Mouse (Mus musculus) ovary, adult 18-20 months (tissue): Measurements from ENCODE around the gene Hoxd1.

ENCODE experiments used
- DNase-seq: peaks from one replicate; pipeline ENCODE4 v3.0.0; 2022; ENCODE audit warnings: low spot score, mixed read lengths

The Hoxd1 gene

GRCm38 (mm10) chr2:74748436-74748995 is 14.3 kb upstream of the Hoxd1 start:
- no peak for DNase-seq

GRCm38 (mm10) chr2:74749337-74750121 is 13.3 kb upstream of the Hoxd1 start:
- DNase-seq, result peak; percentile 66

GRCm38 (mm10) chr2:74750731-74751250 is 12.0 kb upstream of the Hoxd1 start:
- no peak for DNase-seq

GRCm38 (mm10) chr2:74751861-74752260 is 10.9 kb upstream of the Hoxd1 start:
- DNase-seq, result no peak

- no peak for DNase-seq
Observed at GRCm38 (mm10) chr2:74752431-74753174, 10.2 kb upstream of the Hoxd1 start.

DNA sequence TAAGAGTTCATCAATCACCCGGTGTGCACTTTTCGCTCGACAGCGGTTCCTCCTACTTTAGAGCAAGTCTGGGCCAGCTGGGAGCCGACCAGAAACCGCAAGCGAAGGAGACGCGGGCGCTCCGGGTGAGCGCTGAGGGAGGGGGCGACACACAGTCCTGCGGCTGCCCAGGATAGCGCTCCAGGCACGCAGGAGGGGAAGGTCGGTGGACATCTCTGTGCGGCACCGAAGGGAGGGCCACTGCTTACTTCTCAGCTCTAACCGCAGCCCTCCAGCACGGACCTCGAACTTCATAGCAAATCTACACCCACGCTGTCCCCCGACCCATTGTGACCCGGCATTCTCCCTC is 9.6 kb upstream of the Hoxd1 start:
- no peak for DNase-seq

DNA sequence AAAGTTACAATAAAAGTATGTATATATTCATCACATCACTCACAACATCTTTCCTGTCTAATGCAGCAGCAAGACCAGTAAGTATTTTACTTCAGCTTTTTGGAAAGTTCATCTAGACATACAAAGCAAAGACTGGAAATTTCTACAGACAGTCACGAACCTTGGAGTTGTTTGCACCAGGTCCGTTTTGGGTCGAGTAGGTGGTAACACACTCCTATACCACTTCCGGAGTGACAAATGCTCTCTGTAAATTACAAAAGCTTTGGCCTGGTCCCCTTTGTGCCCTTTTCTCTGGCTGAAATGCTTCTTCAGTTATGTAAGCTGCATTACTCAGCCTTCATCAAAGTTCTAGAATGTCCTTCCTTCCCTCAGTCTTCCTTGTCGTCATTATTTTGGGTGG is 9.1 kb upstream of the Hoxd1 start:
- no peak for DNase-seq

- DNase-seq, result no peak
Observed at GRCm38 (mm10) chr2:74760146-74760545, 2.6 kb upstream of the Hoxd1 start.

DNA sequence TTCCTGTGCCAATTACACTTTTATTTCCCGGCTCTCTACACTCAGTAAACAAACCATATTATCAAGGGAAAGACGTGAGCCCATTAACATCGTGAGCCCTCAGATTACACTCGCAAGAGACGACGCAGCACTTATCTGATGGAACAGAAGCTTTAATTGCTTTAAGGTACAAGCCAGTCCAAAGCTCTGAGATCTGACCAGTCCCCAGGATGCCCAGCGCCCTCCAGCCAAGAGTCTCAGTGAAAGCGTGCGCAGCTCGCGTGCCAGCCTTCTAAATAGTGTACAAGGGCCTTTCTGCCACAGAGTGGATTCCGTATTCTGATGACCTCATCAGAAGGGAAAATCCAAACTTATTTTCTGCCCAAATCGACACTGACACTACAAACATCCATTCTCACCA is 839 bp upstream of the Hoxd1 start:
- no peak for DNase-seq

DNA sequence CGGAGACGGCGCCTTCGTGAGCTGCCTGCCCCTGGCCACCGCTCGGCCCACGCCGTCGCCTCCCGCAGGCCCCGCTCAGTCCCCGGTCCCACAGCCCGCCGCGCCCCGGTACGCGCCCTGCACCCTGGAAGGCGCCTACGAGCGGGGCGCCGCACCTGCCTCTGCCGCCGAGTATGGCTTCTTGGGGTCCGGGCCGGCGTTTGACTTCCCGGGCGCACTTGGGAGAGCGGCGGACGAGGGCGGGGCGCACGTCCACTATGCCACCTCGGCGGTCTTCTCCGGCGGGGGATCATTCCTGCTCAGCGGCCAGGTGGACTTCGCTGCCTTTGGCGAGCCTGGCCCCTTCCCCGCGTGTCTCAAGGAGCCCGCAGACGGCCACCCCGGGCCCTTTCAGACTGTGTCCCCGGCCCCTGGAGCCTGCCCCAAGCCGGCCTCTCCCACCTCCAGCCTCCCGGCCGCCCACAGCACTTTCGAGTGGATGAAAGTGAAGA is 510 bp downstream of the Hoxd1 start:
- DNase-seq, result no peak

DNA sequence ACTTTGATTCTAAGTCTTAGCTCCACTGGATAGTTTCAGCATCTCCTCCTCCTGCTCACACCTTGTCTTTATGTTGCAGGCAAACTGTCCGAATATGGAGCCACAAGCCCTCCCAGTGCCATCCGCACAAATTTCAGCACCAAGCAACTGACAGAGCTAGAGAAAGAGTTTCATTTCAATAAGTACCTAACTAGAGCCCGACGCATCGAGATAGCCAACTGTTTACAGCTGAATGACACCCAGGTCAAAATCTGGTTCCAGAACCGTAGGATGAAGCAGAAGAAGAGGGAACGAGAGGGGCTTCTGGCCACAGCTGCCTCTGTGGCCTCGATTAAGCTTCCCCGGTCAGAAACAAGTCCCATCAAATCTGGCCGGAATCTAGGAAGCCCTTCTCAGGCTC is 1.2 kb downstream of the Hoxd1 start:
- DNase-seq, result no peak

- DNase-seq, result no peak
Observed at GRCm38 (mm10) chr2:74774359-74774758, 11.6 kb downstream of the Hoxd1 start.

GRCm38 (mm10) chr2:74777536-74778275 is 14.9 kb downstream of the Hoxd1 start:
- DNase-seq, result no peak

DNA sequence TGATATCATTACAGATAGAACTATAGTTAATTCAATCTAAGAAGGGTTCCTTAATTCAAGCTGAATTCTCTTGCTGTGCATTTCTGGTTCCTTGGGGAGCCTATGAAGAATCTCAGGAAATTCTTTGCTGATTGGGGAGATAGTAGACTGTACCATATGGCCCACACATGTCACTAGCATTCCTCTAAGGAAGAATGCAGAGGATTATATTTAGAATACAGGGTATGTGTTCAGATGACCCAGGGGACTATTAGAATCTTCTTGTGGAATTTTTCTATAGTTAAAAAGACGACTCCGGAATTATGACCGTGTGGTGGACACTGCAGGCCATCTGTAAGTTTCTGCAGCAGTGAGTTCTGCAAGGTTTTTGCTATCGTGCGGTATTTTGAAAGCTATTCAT is 18.6 kb downstream of the Hoxd1 start:
- DNase-seq, result no peak

DNA sequence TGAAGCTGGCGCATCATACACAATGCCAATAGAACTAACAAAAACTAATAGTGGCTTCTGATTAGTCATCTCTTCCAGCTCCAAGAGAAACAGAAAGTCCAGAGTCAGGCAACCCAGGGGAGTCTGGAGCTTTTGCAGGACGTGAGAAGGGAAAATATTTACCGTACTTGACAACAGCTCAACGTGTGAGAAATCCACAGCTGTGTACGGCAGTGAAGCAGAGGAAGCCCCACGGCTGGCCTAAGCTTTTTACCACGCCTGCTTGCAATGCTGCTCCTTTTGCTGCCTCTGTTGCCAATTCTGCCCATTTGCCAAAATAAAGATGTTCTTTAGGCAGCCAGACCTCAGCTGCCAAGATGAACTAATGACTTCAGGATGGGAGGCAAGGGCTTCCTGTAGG is 32.8 kb downstream of the Hoxd1 start:
- DNase-seq, result no peak

GRCm38 (mm10) chr2:74808431-74808830 is 45.7 kb downstream of the Hoxd1 start:
- DNase-seq, result no peak
